Mouse (Mus musculus) thymus, postnatal 0 days (tissue): ENCODE measurements around the gene Scrt2. TPM values are rescaled to one million over a fixed set of nuclear protein-coding genes. Genes with fewer than 3 reads are reported as not detected.

ENCODE experiments used
- DNase-seq: peaks from one replicate; pipeline ENCODE4 v3.0.0-alpha.2; 2015; ENCODE audit warnings: low spot score
- polyA plus RNA-seq: library from polyadenylated mRNA; unstranded; fragments of >200 nt; fragmentation: Nextera tagmentation; extraction: Ambion mirVana; gene quantifications from 2 replicates; pipeline ENCODE4 v1.2.1, GENCODE M21; 2015

The Scrt2 gene
- polyA plus RNA-seq, 1 experiment from 2014 or later, result not detected

DNA sequence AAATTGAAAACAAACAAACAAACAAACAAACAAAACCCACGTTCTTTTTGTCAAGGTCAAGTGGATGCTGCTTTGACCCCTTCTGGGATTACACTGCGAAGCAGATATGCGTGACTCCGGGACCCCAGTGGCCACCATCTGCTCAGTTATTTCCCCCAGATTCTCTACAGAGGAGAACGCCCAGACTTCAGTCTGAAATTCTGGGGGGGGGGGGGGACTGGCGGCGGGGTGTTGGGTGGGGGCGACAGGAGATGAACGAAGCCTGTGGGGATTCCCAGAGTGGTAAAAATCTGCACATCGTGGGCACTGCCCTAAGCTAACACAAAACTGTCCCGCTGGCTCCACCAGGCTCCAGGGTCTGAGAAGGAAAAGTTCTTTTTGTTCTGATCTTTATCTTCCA lies 61.2 kb downstream of the Scrt2 start:
- DNase-seq, result no peak

DNA sequence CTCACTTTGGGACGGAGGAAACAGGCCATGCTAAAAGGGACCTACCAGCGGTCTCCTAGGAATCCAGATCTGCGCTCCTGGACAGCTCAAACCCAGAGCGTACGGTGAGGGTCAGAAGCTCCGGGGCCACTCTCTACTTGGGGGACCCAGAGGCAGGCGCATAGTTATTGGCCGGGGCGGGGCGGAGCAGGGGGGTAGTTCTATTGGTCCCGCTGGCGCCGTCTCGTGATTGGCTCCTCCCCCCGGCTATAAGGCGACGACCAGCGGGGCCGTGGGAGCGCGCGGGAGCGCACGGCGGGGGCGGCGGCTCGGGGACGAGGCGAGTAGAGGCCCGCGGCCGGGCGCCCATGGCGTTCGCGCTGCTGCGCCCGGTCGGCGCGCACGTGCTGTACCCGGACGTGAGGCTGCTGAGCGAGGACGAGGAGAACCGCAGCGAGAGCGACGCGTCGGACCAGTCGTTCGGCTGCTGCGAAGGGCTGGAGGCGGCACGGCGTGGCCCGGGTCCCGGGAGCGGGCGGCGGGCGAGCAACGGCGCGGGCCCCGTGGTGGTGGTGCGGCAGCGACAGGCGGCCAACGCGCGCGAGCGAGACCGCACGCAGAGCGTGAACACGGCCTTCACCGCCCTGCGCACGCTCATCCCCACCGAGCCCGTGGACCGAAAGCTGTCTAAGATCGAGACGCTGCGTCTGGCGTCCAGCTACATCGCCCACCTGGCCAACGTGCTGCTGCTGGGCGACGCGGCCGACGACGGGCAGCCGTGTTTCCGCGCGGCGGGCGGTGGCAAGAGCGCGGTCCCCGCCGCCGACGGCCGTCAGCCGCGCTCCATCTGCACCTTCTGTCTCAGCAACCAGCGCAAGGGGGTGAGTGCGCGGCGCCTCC lies 62.2 kb downstream of the Scrt2 start, which contains the start of gene Tcf15:
Gene Tcf15, plus strand, starts transcription at position 283 of the 879 bp plus-strand sequence.
- DNase-seq, result no peak

DNA sequence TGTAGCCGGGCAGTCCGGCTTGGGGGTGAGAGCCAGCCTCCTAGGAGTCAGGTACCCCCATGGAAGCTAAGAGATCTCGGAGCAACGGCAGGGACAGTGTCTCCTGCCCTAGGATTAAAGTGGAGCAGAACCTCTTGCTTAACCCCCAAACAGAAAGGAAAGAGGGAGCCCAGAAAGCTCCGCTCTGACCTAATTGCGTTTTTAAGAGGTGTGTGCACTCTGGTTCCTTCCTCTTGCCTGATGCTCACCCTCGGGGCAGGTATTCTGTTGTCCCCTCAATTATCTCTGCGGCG lies 62.8 kb downstream of the Scrt2 start:
- DNase-seq, result no peak

DNA sequence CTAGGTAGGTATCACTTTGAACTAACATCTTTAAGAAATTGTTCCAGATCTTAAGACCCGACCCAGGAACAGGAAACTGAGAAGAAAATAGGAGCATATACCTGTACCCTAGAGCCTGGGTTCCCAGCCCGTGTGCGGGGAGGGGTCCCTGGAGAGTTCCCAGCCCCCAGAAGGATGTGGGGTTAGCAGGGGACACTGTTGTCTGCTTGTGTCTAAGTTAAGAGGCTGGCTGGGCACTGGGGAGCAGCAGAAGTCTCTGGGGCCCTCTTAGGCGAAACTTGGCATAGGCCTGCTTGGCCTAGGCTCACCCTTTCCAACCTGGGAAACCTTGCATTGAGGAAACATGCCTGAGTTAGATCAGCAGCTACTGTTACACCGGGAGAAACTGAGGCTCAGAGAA lies 63.2 kb downstream of the Scrt2 start:
- DNase-seq, result no peak

Other genes starting within 250 kb of the Scrt2 start
- 0.10 TPM in 1 of 2 replicates, not detected in the other for gene Rspo4, start 238.6 kb upstream of the Scrt2 start, polyA plus RNA-seq
- gene Angpt4, start 170.3 kb upstream of the Scrt2 start, polyA plus RNA-seq, result 1.5 and 1.9 TPM in 2 replicates
- gene Fam110a, start 101.3 kb upstream of the Scrt2 start, polyA plus RNA-seq, result 30.3 and 31.0 TPM in 2 replicates
- gene Slc52a3, start 85.0 kb upstream of the Scrt2 start, polyA plus RNA-seq, result 1.5 and 1.6 TPM in 2 replicates
- 23.2 and 23.6 TPM in 2 replicates for gene Srxn1, start 24.0 kb downstream of the Scrt2 start, polyA plus RNA-seq
- gene Tcf15, start 62.0 kb downstream of the Scrt2 start, polyA plus RNA-seq, result 2.1 TPM in 2 replicates
- gene Csnk2a1, start 145.3 kb downstream of the Scrt2 start, polyA plus RNA-seq, result 105 and 120 TPM in 2 replicates
- gene Tbc1d20, start 212.3 kb downstream of the Scrt2 start, polyA plus RNA-seq, result 28.5 and 31.1 TPM in 2 replicates